Mouse (Mus musculus) thymus, adult 2 months (tissue): Measurements from ENCODE around the gene Herc2. TPM values are rescaled to one million over a fixed set of nuclear protein-coding genes. Genes with fewer than 3 reads are reported as not detected.

Experiments
- DNase-seq: peaks from one replicate; pipeline ENCODE4 v3.0.0; 2021
- H3K27ac ChIP-seq: fragments of 200-500 bp; 2 replicates; pipeline ENCODE4 v1.5.1; 2012; ENCODE audit warnings: low read length, control low read depth; ENCODE audit not compliant: control insufficient read depth, insufficient read depth
- H3K27me3 ChIP-seq: fragments of 200-500 bp; 2 replicates; pipeline ENCODE4 v1.6.1; 2012; ENCODE audit warnings: mild to moderate bottlenecking, low read length, moderate library complexity, mixed read lengths; ENCODE audit not compliant: control insufficient read depth, insufficient read depth
- H3K36me3 ChIP-seq: fragments of 200-500 bp; 2 replicates; pipeline ENCODE4 v1.6.1; 2012; ENCODE audit warnings: mild to moderate bottlenecking, low read length, moderate library complexity; ENCODE audit not compliant: control insufficient read depth, insufficient read depth
- H3K4me1 ChIP-seq: fragments of 200-500 bp; replicated peaks from 2 replicates; pipeline ENCODE4 v1.6.1; 2012; ENCODE audit warnings: low read length; ENCODE audit not compliant: control insufficient read depth, insufficient read depth
- H3K4me3 ChIP-seq: fragments of 200-500 bp; 2 replicates; pipeline ENCODE4 v1.5.1; 2012; ENCODE audit warnings: mild to moderate bottlenecking, low read length, control low read depth, moderate library complexity; ENCODE audit not compliant: control insufficient read depth, insufficient read depth
- CTCF ChIP-seq: fragments of 200-500 bp; IDR thresholded peaks from 2 replicates; pipeline ENCODE4 v1.5.1; 2012; ENCODE audit warnings: mild to moderate bottlenecking, control low read depth, low read length, moderate library complexity, borderline replicate concordance; ENCODE audit not compliant: control insufficient read depth, poor library complexity, insufficient read depth; ENCODE audit errors: extremely low read depth
- POLR2A ChIP-seq: fragments of 200-500 bp; IDR thresholded peaks from 2 replicates; pipeline ENCODE4 v1.6.1; 2012; ENCODE audit warnings: mild to moderate bottlenecking, low read length, control low read depth, moderate library complexity; ENCODE audit not compliant: control insufficient read depth, poor library complexity, insufficient read depth; ENCODE audit errors: extremely low read depth
- WGBS: fragments of 180-500 bp; shearing (Covaris S2); methylation state at CpG from one replicate; pipeline ENCODE4 v1.1.7; 2018; 5-methylcytosine and 5-hydroxymethylcytosine counted together
- polyA plus RNA-seq: library from polyadenylated mRNA; depleted of rRNA; stranded (reverse); fragments of >200 nt; gene quantifications from 2 replicates; pipeline ENCODE4 v1.2.3, GENCODE M21; 2012

The Herc2 gene
- polyA plus RNA-seq, 1 experiment = 33.1 TPM

- TF ChIP-seq POLR2A (no peak), CTCF (no peak)
- WGBS = 23% methylated on average over 5 of the region's 5 CpGs
- Histone ChIP-seq H3K4me3 (no peak overlapping the region), H3K4me1 (no peaks in the 10 kb centered on the region), H3K36me3 (no peaks in the 10 kb centered on the region), H3K27ac (no peak overlapping the region), H3K27me3 (no peaks in the 10 kb centered on the region)
- peak; percentile 69 for DNase-seq
These were observed 7.6 kb upstream of the Herc2 start for GRCm38 (mm10) chr7:56042353-56042752.

- Histone ChIP-seq H3K27me3 (no peaks in the 10 kb centered on the region), H3K4me1 (no peaks in the 10 kb centered on the region), H3K4me3 (no peak overlapping the region), H3K36me3 (no peaks in the 10 kb centered on the region), H3K27ac (no peak overlapping the region)
- TF ChIP-seq POLR2A (no peak), CTCF (no peak)
- DNase-seq = no peak
- 80% methylated on average over 4 of the region's 4 CpGs for WGBS
These were observed 6.3 kb upstream of the Herc2 start for GRCm38 (mm10) chr7:56043577-56044266.

- no peak overlapping the region for H3K27ac ChIP-seq
- H3K27me3 ChIP-seq = no peaks in the 10 kb centered on the region
- peaks cover 2% of the 10 kb centered on the region; the same call in 1 of the 2 replicates for H3K4me1 ChIP-seq
- TF ChIP-seq POLR2A = no peak
- TF ChIP-seq CTCF = no peak
- 92% methylated on average over 3 of the region's 3 CpGs for WGBS
- H3K4me3 ChIP-seq = no peak overlapping the region
- no peak for DNase-seq
- no peaks in the 10 kb centered on the region for H3K36me3 ChIP-seq
These were observed 5.7 kb upstream of the Herc2 start for GRCm38 (mm10) chr7:56044267-56044629.

- H3K27me3 ChIP-seq = no peaks in the 10 kb centered on the region
- no peak overlapping the region for H3K4me3 ChIP-seq
- WGBS = 97% methylated on average over 1 of the region's 1 CpGs
- peaks cover 5% of the 10 kb centered on the region for H3K4me1 ChIP-seq
- DNase-seq = no peak
- no peak for TF ChIP-seq CTCF
- TF ChIP-seq POLR2A = no peak
- no peaks in the 10 kb centered on the region for H3K36me3 ChIP-seq
- no peak overlapping the region for H3K27ac ChIP-seq
These were observed 2.8 kb upstream of the Herc2 start for GRCm38 (mm10) chr7:56047178-56047577.

GRCm38 (mm10) chr7:56050487-56050911, 503 bp downstream of the Herc2 start:
- no peaks in the 10 kb centered on the region for H3K36me3 ChIP-seq
- H3K4me3 ChIP-seq = peak overlapping the region; percentile 82
- no peak for TF ChIP-seq CTCF
- TF ChIP-seq POLR2A = no peak
- H3K27ac ChIP-seq = peak overlapping the region; percentile 3; the same call in 1 of the 2 replicates
- no peaks in the 10 kb centered on the region for H3K27me3 ChIP-seq
- WGBS = under 1% methylated on average over 18 of the region's 18 CpGs
- H3K4me1 ChIP-seq = peaks cover 5% of the 10 kb centered on the region
- DNase-seq = peak; percentile 18

- H3K4me1 ChIP-seq = peaks cover 5% of the 10 kb centered on the region
- TF ChIP-seq POLR2A = no peak
These were observed 3.0 kb downstream of the Herc2 start for GRCm38 (mm10) chr7:56052996-56053395.

GRCm38 (mm10) chr7:56055338-56055737, 5.3 kb downstream of the Herc2 start:
- Histone ChIP-seq H3K27me3 (no peaks in the 10 kb centered on the region), H3K36me3 (no peaks in the 10 kb centered on the region), H3K4me3 (no peak overlapping the region), H3K27ac (no peak overlapping the region), H3K4me1 (peaks cover 3% of the 10 kb centered on the region)
- TF ChIP-seq POLR2A (no peak), CTCF (no peak)
- 92% methylated on average over 3 of the region's 3 CpGs for WGBS
- no peak for DNase-seq

More at GRCm38 (mm10) chr7:56052996-56053395, 3.0 kb downstream of the Herc2 start:
- Histone ChIP-seq H3K4me3 (no peak overlapping the region), H3K27ac (no peak overlapping the region), H3K27me3 (no peaks in the 10 kb centered on the region), H3K36me3 (no peaks in the 10 kb centered on the region)
- DNase-seq = no peak
